Mouse (Mus musculus): Measurements from ENCODE around the gene Gngt1.

DNA sequence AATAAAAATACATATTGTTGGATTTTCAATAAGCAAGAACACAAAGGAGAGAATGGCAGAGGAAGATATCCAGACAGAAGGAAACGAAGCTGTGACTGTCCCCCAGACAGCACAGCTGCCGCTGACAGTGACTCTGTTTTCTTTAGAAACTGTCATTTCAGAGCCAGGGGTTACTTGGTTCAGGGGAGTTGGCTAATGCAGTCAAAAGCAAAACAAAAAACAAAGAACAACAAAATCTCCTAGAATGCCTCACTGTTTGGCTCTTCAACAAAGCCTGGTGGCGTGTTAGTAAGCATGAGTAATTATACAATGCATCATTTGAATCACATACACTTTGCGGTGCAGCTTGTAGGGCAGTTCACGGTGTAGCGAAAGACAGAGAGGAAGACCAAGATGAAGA is 5.7 kb downstream of the Gngt1 start:
- no peak for TF ChIP-seq POLR2A (IDR thresholded peaks at IDR 0.05; ENCODE audit: control insufficient read depth, extremely low read depth, insufficient read depth, low read length, poor library complexity)
- TF ChIP-seq CTCF (IDR thresholded peaks at IDR 0.05; ENCODE audit: borderline replicate concordance, control insufficient read depth, extremely low read depth, insufficient read depth, low read length, poor library complexity), result no peak
